Mouse (Mus musculus): ENCODE results near the gene Atxn1l. TPM values are rescaled to one million over a fixed set of nuclear protein-coding genes. Genes with fewer than 3 reads are reported as not detected.

Gene Atxn1l
- polyA plus RNA-seq, 1 experiment: 14.2 TPM

DNA sequence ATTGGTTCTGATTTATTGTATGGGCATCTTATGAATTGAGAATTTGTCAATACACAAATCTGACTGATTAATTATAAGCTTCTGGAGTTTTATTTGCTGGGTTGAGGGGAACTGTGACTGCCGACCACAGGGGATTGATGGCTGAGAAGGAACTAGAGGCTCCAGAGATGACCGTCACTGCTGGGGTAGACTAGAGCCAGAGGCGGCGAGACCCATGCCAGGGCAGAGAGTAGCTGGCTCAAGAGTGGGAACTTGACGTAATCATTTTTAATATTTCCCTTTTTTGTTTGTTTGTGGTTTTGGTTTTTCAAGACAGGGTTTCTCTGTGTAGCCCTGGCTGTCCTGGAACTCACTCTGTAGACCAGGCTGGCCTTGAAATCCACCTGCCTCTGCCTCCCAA lies 50.3 kb downstream of the Atxn1l start:
- Histone ChIP-seq H3K4me3 (ENCODE audit: insufficient read depth, low read length) (no peak overlapping the region), H3K27ac (ENCODE audit: insufficient read depth, low read length) (no peak overlapping the region), H3K4me1 (ENCODE audit: control insufficient read depth, insufficient read depth, low read length) (peaks cover 13% of the 10 kb centered on the region)
- no peak for TF ChIP-seq POLR2A (IDR thresholded peaks at IDR 0.05; ENCODE audit: extremely low read depth, insufficient read depth, low read length)
- TF ChIP-seq CTCF (IDR thresholded peaks at IDR 0.05; ENCODE audit: extremely low read depth, insufficient read depth, low read length): no peak

DNA sequence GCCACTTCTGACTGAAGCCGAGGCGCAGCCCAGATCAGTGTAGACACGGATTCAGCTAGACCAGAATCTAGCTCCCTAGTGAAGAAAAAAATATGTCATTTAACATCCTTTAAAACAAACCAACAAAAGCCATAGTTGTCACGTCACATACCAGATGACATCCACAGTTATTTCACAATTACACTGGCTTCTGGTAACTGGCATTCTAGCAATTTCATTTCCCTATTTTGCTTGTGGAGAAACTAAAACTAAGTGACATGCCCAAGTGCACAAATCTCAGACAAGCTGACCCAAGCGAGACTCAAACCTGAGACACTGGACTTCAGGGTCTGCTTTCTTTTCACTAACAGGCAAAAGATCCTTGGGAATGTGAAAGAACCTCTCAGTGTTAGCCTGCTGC lies 55.4 kb downstream of the Atxn1l start:
- Histone ChIP-seq H3K4me1 (ENCODE audit: control insufficient read depth, insufficient read depth, low read length) (peaks cover 2% of the 10 kb centered on the region; the same call in 1 of the 2 replicates), H3K4me3 (ENCODE audit: insufficient read depth, low read length) (no peak overlapping the region), H3K27ac (ENCODE audit: insufficient read depth, low read length) (no peak overlapping the region)
- TF ChIP-seq POLR2A (IDR thresholded peaks at IDR 0.05; ENCODE audit: extremely low read depth, insufficient read depth, low read length): no peak

DNA sequence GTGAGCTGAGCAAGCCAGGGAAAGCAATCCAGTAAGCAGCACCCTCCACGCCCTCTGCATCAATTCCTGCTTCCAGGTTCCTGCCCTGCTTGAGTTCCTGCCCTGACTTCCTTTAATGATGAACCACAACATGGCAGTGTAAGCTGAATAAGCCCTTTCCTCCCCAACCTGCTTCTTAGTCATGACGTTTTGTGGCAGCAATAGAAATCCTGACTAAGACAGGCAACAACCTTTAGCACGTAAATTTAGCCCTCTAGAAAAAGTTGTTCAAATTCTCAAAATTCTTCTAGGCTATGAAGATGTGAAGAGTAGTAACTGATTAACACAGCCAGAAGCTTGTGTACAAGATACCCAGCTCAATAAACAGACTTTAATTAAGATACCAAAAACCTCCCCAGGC lies 56.0 kb downstream of the Atxn1l start:
- TF ChIP-seq CTCF (IDR thresholded peaks at IDR 0.05; ENCODE audit: extremely low read depth, insufficient read depth, low read length): no peak
- no peak for TF ChIP-seq POLR2A (IDR thresholded peaks at IDR 0.05; ENCODE audit: extremely low read depth, insufficient read depth, low read length)
- Histone ChIP-seq H3K4me3 (ENCODE audit: insufficient read depth, low read length) (no peak overlapping the region), H3K27ac (ENCODE audit: insufficient read depth, low read length) (no peak overlapping the region), H3K4me1 (ENCODE audit: control insufficient read depth, insufficient read depth, low read length) (peaks cover 3% of the 10 kb centered on the region; the same call in 1 of the 2 replicates)

Other genes starting within 250 kb of the Atxn1l start
- 0.13 and 0.26 TPM in 2 replicates for gene Pmfbp1, start 243.7 kb downstream of the Atxn1l start, polyA plus RNA-seq (2012; rRNA removed)
- gene Dhx38, start 171.9 kb downstream of the Atxn1l start, polyA plus RNA-seq (2012; rRNA removed): 17.4 TPM in 2 replicates
- gene Txnl4b, start 171.8 kb downstream of the Atxn1l start, polyA plus RNA-seq (2012; rRNA removed): 12.1 TPM in 2 replicates
- 0.23 and 0.31 TPM in 2 replicates for gene Hp, start 158.6 kb downstream of the Atxn1l start, polyA plus RNA-seq (2012; rRNA removed)
- gene Dhodh, start 129.1 kb downstream of the Atxn1l start, polyA plus RNA-seq (2012; rRNA removed): 25.2 and 27.7 TPM in 2 replicates
- gene Pkd1l3, start 123.2 kb downstream of the Atxn1l start, polyA plus RNA-seq (2012; rRNA removed): 0.79 TPM in 2 replicates
- gene Ist1, start 44.5 kb downstream of the Atxn1l start, polyA plus RNA-seq (2012; rRNA removed): 88.1 and 88.9 TPM in 2 replicates
- 47.6 and 56.1 TPM in 2 replicates for gene Zfp821, start 32.2 kb downstream of the Atxn1l start, polyA plus RNA-seq (2012; rRNA removed)
- gene Ap1g1, start 40.8 kb upstream of the Atxn1l start, polyA plus RNA-seq (2012; rRNA removed): 68.4 and 68.9 TPM in 2 replicates
- 23.5 and 24.8 TPM in 2 replicates for gene Phlpp2, start 130.8 kb upstream of the Atxn1l start, polyA plus RNA-seq (2012; rRNA removed)
- 0.19 TPM in 1 of 2 replicates, not detected in the other for gene Marveld3, start 224.5 kb upstream of the Atxn1l start, polyA plus RNA-seq (2012; rRNA removed)

All from cortical plate, adult 2 months (tissue).